Mouse (Mus musculus): ENCODE measurements at regions not wholly inside any gene's neighbourhood (a gene's known extent, or its start where the extent isn't known, plus 50 kb on each side); places are given as distances from the start of the nearest gene placed in this dataset. TPM values are rescaled to one million over a fixed set of nuclear protein-coding genes. Genes with fewer than 3 reads are reported as not detected.

Small RNAs in the stretch of these regions (microRNA-seq; reads per million reads assigned to microRNA genes)
- gene Gm25255 (not detected), gene Gm25871 (not detected)

All from heart, embryonic 13.5 days (tissue).